Mouse (Mus musculus): ENCODE measurements around the gene Uvrag. TPM values are rescaled to one million over a fixed set of nuclear protein-coding genes. Genes with fewer than 3 reads are reported as not detected.
A peak's percentile ranks its signal among the peaks of the same experiment; 100 is the strongest.

Uvrag gene
- polyA plus RNA-seq, 1 experiment from 2014 or later, result 18.7 TPM

- no peak overlapping the region for H3K9ac ChIP-seq (replicated peaks; ENCODE audit: low read length)
- H3K9me3 ChIP-seq (ENCODE audit: low read length), result no peaks in the 10 kb centered on the region
- H3K27ac ChIP-seq (ENCODE audit: low read length), result no peak overlapping the region
- no peak overlapping the region for H3K4me2 ChIP-seq (replicated peaks; ENCODE audit: low read depth, low read length)
- no peak overlapping the region for H3K4me3 ChIP-seq (ENCODE audit: low read length)
- H3K4me1 ChIP-seq (ENCODE audit: insufficient read depth, low read length), result peaks cover 17% of the 10 kb centered on the region
- H3K36me3 ChIP-seq (ENCODE audit: insufficient read depth, low read length), result no peaks in the 10 kb centered on the region
- H3K27me3 ChIP-seq (ENCODE audit: insufficient read depth, low read length), result no peaks in the 10 kb centered on the region
- no peak for ATAC-seq (ENCODE audit: low FRiP score, low TSS enrichment)
- WGBS, result 75% methylated on average over 9 of the region's 9 CpGs
Measured at GRCm38 (mm10) chr7:99041818-99042217, 99.1 kb downstream of the Uvrag start.

- 90% methylated on average over 8 of the region's 8 CpGs for WGBS
- no peaks in the 10 kb centered on the region for H3K9me3 ChIP-seq (ENCODE audit: low read length)
- H3K4me1 ChIP-seq (ENCODE audit: insufficient read depth, low read length), result peaks cover under 1% of the 10 kb centered on the region; the same call in 1 of the 2 replicates
- no peaks in the 10 kb centered on the region for H3K36me3 ChIP-seq (ENCODE audit: insufficient read depth, low read length)
- ATAC-seq (ENCODE audit: low FRiP score, low TSS enrichment), result no peak
- no peak overlapping the region for H3K27ac ChIP-seq (ENCODE audit: low read length)
- H3K9ac ChIP-seq (replicated peaks; ENCODE audit: low read length), result no peak overlapping the region
- H3K4me2 ChIP-seq (replicated peaks; ENCODE audit: low read depth, low read length), result no peak overlapping the region
- H3K4me3 ChIP-seq (ENCODE audit: low read length), result no peak overlapping the region
- H3K27me3 ChIP-seq (ENCODE audit: insufficient read depth, low read length), result no peaks in the 10 kb centered on the region
Measured at GRCm38 (mm10) chr7:99039912-99040311, 101.0 kb downstream of the Uvrag start.

- Histone ChIP-seq H3K27ac (ENCODE audit: low read length) (no peak overlapping the region), H3K4me3 (ENCODE audit: low read length) (no peak overlapping the region), H3K4me2 (replicated peaks; ENCODE audit: low read depth, low read length) (no peak overlapping the region), H3K9me3 (ENCODE audit: low read length) (no peaks in the 10 kb centered on the region), H3K4me1 (ENCODE audit: insufficient read depth, low read length) (0 out of 2 replicates have a peak, but pooled peaks cover 4% of the 10 kb centered on the region), H3K27me3 (ENCODE audit: insufficient read depth, low read length) (no peaks in the 10 kb centered on the region), H3K36me3 (ENCODE audit: insufficient read depth, low read length) (0 out of 2 replicates have a peak, but pooled peaks cover 3% of the 10 kb centered on the region), H3K9ac (replicated peaks; ENCODE audit: low read length) (no peak overlapping the region)
- no peak for ATAC-seq (ENCODE audit: low FRiP score, low TSS enrichment)
- WGBS, result 83% methylated on average over 8 of the region's 8 CpGs
Measured at GRCm38 (mm10) chr7:99036284-99036683, 104.7 kb downstream of the Uvrag start.

- 0 out of 2 replicates have a peak, but pooled peaks cover 3% of the 10 kb centered on the region for H3K36me3 ChIP-seq (ENCODE audit: insufficient read depth, low read length)
- 0 out of 2 replicates have a peak, but pooled peaks cover 4% of the 10 kb centered on the region for H3K4me1 ChIP-seq (ENCODE audit: insufficient read depth, low read length)
- no peaks in the 10 kb centered on the region for H3K27me3 ChIP-seq (ENCODE audit: insufficient read depth, low read length)
- H3K27ac ChIP-seq (ENCODE audit: low read length), result peak overlapping the region; percentile 68
- no peak for ATAC-seq (ENCODE audit: low FRiP score, low TSS enrichment)
- no peak overlapping the region for H3K9ac ChIP-seq (replicated peaks; ENCODE audit: low read length)
- H3K4me2 ChIP-seq (replicated peaks; ENCODE audit: low read depth, low read length), result no peak overlapping the region
- H3K4me3 ChIP-seq (ENCODE audit: low read length), result no peak overlapping the region
- H3K9me3 ChIP-seq (ENCODE audit: low read length), result no peaks in the 10 kb centered on the region
- 88% methylated on average over 2 of the region's 2 CpGs for WGBS
Measured at GRCm38 (mm10) chr7:99034909-99035308, 106.0 kb downstream of the Uvrag start.

- Histone ChIP-seq H3K27me3 (ENCODE audit: insufficient read depth, low read length) (no peaks in the 10 kb centered on the region), H3K9ac (replicated peaks; ENCODE audit: low read length) (no peak overlapping the region), H3K9me3 (ENCODE audit: low read length) (no peaks in the 10 kb centered on the region), H3K27ac (ENCODE audit: low read length) (peak overlapping the region; percentile 79), H3K36me3 (ENCODE audit: insufficient read depth, low read length) (0 out of 2 replicates have a peak, but pooled peaks cover 3% of the 10 kb centered on the region), H3K4me3 (ENCODE audit: low read length) (no peak overlapping the region), H3K4me1 (ENCODE audit: insufficient read depth, low read length) (0 out of 2 replicates have a peak, but pooled peaks cover 4% of the 10 kb centered on the region), H3K4me2 (replicated peaks; ENCODE audit: low read depth, low read length) (no peak overlapping the region)
- 52% methylated on average over 5 of the region's 5 CpGs for WGBS
- ATAC-seq (ENCODE audit: low FRiP score, low TSS enrichment), result peak; percentile 61; the same call in 1 of the 2 replicates
Measured at GRCm38 (mm10) chr7:99033838-99034237, 107.1 kb downstream of the Uvrag start.

GRCm38 (mm10) chr7:99033314-99033713 is 107.6 kb downstream of the Uvrag start:
- peak; percentile 53; the same call in 1 of the 2 replicates for ATAC-seq (ENCODE audit: low FRiP score, low TSS enrichment)
- Histone ChIP-seq H3K4me2 (replicated peaks; ENCODE audit: low read depth, low read length) (no peak overlapping the region), H3K36me3 (ENCODE audit: insufficient read depth, low read length) (0 out of 2 replicates have a peak, but pooled peaks cover 3% of the 10 kb centered on the region), H3K4me3 (ENCODE audit: low read length) (no peak overlapping the region), H3K9me3 (ENCODE audit: low read length) (no peaks in the 10 kb centered on the region), H3K9ac (replicated peaks; ENCODE audit: low read length) (no peak overlapping the region), H3K27ac (ENCODE audit: low read length) (peak overlapping the region; percentile 79), H3K27me3 (ENCODE audit: insufficient read depth, low read length) (no peaks in the 10 kb centered on the region), H3K4me1 (ENCODE audit: insufficient read depth, low read length) (0 out of 2 replicates have a peak, but pooled peaks cover 4% of the 10 kb centered on the region)
- 53% methylated on average over 3 of the region's 3 CpGs for WGBS

- H3K27me3 ChIP-seq (ENCODE audit: insufficient read depth, low read length), result no peaks in the 10 kb centered on the region
- H3K9me3 ChIP-seq (ENCODE audit: low read length), result no peaks in the 10 kb centered on the region
- H3K4me1 ChIP-seq (ENCODE audit: insufficient read depth, low read length), result 0 out of 2 replicates have a peak, but pooled peaks cover 4% of the 10 kb centered on the region
- no peak overlapping the region for H3K4me3 ChIP-seq (ENCODE audit: low read length)
- WGBS, result 90% methylated on average over 8 of the region's 8 CpGs
- H3K9ac ChIP-seq (replicated peaks; ENCODE audit: low read length), result no peak overlapping the region
- no peak overlapping the region for H3K4me2 ChIP-seq (replicated peaks; ENCODE audit: low read depth, low read length)
- no peak overlapping the region for H3K27ac ChIP-seq (ENCODE audit: low read length)
- 0 out of 2 replicates have a peak, but pooled peaks cover 3% of the 10 kb centered on the region for H3K36me3 ChIP-seq (ENCODE audit: insufficient read depth, low read length)
- no peak for ATAC-seq (ENCODE audit: low FRiP score, low TSS enrichment)
Measured at GRCm38 (mm10) chr7:99032051-99032450, 108.9 kb downstream of the Uvrag start.

- no peak for ATAC-seq (ENCODE audit: low FRiP score, low TSS enrichment)
- no peak overlapping the region for H3K27ac ChIP-seq (ENCODE audit: low read length)
- H3K9ac ChIP-seq (replicated peaks; ENCODE audit: low read length), result no peak overlapping the region
- 0 out of 2 replicates have a peak, but pooled peaks cover 3% of the 10 kb centered on the region for H3K36me3 ChIP-seq (ENCODE audit: insufficient read depth, low read length)
- H3K4me3 ChIP-seq (ENCODE audit: low read length), result no peak overlapping the region
- no peaks in the 10 kb centered on the region for H3K27me3 ChIP-seq (ENCODE audit: insufficient read depth, low read length)
- no peaks in the 10 kb centered on the region for H3K9me3 ChIP-seq (ENCODE audit: low read length)
- WGBS, result 89% methylated on average over 7 of the region's 7 CpGs
- H3K4me1 ChIP-seq (ENCODE audit: insufficient read depth, low read length), result no peaks in the 10 kb centered on the region
- H3K4me2 ChIP-seq (replicated peaks; ENCODE audit: low read depth, low read length), result no peak overlapping the region
Measured at GRCm38 (mm10) chr7:99028108-99028507, 112.8 kb downstream of the Uvrag start.

GRCm38 (mm10) chr7:99027185-99027584 is 113.8 kb downstream of the Uvrag start:
- ATAC-seq (ENCODE audit: low FRiP score, low TSS enrichment), result no peak
- H3K36me3 ChIP-seq (ENCODE audit: insufficient read depth, low read length), result no peaks in the 10 kb centered on the region
- no peaks in the 10 kb centered on the region for H3K9me3 ChIP-seq (ENCODE audit: low read length)
- H3K9ac ChIP-seq (replicated peaks; ENCODE audit: low read length), result no peak overlapping the region
- H3K4me2 ChIP-seq (replicated peaks; ENCODE audit: low read depth, low read length), result no peak overlapping the region
- H3K4me1 ChIP-seq (ENCODE audit: insufficient read depth, low read length), result no peaks in the 10 kb centered on the region
- no peak overlapping the region for H3K27ac ChIP-seq (ENCODE audit: low read length)
- 81% methylated on average over 5 of the region's 5 CpGs for WGBS
- no peak overlapping the region for H3K4me3 ChIP-seq (ENCODE audit: low read length)
- H3K27me3 ChIP-seq (ENCODE audit: insufficient read depth, low read length), result no peaks in the 10 kb centered on the region

- H3K4me3 ChIP-seq (ENCODE audit: low read length), result no peak overlapping the region
- no peak overlapping the region for H3K9ac ChIP-seq (replicated peaks; ENCODE audit: low read length)
- no peak overlapping the region for H3K27ac ChIP-seq (ENCODE audit: low read length)
- no peaks in the 10 kb centered on the region for H3K36me3 ChIP-seq (ENCODE audit: insufficient read depth, low read length)
- WGBS, result 91% methylated on average over 10 of the region's 10 CpGs
- no peaks in the 10 kb centered on the region for H3K27me3 ChIP-seq (ENCODE audit: insufficient read depth, low read length)
- ATAC-seq (ENCODE audit: low FRiP score, low TSS enrichment), result no peak
- no peaks in the 10 kb centered on the region for H3K4me1 ChIP-seq (ENCODE audit: insufficient read depth, low read length)
- H3K4me2 ChIP-seq (replicated peaks; ENCODE audit: low read depth, low read length), result no peak overlapping the region
- H3K9me3 ChIP-seq (ENCODE audit: low read length), result no peaks in the 10 kb centered on the region
Measured at GRCm38 (mm10) chr7:99025989-99026388, 115.0 kb downstream of the Uvrag start.

All from kidney, embryonic 16.5 days (tissue).